Mouse (Mus musculus) fat pad, adult 2 months (tissue): ENCODE measurements around the gene Adgre4.
"Not testable (repeated sequence)": the region's sequence is repeated elsewhere in the genome, so short reads cannot be mapped to it uniquely, and the experiment has no call there.

ENCODE experiments used
- DNase-seq: peaks from one replicate; pipeline ENCODE4 v3.0.0-alpha.2; 2011; ENCODE audit warnings: low read depth, low spot score; ENCODE audit errors: extremely low read depth

Gene Adgre4

DNA sequence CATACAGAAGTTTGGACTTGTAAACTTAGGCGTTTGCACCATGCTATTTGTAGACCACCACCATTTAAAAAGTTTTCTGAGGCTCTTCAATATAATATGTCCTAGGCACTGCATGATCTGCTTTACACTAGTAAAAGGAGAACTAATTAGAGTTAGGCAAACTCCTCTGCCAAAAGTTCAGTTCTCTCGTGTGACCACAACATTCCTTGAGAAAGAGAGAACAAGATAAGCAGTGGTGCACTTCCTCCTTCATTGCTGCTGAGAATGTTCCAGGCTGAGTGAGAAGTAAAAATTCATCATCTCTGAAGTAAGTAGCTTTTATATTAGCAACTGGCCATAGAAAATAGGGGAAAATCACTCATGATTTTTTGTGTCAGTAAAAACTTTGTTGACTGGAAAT, at the start of gene Adgre4:
TSS of gene Adgre4 (plus strand) at position 199 of the 400 bp plus-strand sequence.
- DNase-seq, result no peak

DNA sequence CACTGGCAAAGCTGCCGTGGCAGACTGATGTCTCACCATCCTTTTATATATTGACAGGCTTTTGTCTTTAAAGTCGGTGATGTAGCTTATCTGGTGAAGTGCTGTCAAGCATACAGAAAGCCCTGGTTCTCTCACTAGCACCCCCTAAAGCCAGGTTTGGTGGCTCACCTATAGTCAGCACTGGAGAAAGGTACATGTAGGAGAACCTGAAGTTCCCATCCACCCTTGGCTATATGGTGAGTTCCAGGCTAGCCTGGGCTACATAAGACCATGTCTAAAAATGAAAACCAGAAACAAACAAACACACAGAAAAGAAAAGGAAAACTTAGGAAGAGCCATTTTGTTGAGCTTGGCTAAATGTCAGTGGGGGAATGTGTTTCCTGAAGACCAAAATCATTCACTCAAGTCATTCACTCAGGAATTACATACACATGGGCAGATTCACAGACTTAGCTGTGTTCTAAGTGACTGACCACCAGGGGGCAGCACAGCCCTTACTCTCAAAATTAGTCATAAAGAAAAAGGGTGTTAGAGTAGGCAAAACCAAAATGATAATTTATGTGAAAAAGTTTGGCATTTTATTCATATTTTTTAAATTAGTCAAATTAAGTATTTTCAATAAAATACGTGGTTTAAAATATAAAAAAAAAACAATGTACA, 47.5 kb upstream of the Adgre4 start:
- peak; percentile 11 for DNase-seq

DNA sequence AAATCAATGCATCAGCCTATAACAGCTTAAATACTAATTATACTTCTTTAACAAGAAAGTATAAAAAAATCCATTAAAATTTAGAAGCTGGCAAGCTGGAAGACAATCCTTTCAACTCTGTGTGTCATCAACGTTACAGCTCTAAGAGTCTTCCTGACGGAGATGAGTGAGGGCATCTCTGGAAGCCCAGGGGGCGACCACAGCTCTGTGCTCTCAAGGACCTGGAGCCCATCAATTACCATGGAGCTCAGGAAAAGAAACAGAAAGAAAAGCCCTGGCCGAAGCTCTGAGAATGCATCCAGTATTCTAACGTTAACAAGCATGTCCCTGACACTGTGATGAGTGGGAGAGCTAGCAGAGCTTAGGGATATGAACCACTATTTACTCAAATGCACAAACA, 46.9 kb upstream of the Adgre4 start:
- DNase-seq, result no peak

DNA sequence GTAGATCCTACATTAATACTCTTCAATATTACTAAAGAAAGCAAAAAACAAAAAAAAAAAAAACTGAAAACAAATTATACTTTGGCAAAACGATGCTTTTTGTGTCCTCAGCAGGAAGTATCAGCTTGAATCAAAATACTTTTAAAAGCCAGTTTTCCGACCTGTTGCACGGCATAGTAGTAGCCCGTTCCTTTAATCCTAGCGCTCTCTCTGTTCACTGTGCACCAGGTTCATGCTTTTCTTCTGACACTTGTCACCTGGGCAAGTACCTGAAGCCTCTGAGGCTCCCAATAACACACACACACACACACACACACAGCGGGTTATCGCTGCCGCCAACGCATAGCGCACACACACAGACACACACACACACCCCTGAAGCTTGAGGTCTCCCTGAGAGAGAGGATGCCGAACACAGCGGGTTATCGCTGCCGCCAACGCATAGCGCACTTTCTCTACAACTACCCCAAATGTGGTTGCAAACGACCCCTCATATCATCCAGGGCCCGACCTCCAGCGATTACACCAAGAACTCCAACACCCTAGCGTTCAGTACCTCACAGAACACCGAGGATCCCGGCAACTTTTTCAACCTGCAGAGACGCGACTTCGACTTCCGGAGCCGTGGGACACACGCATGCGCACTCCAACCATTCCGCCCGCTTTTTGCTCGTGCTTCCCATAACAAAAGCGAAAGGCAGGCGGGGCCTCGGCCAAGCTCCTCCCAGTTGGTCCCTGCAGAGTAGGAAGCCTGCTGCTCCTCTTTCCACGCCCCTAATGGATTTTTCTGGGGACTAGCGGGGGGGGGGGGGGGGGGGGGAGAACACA, 37.6 kb upstream of the Adgre4 start, which contains the start of gene Pot1b:
TSS of gene Pot1b (minus strand) at position 645 of the 828 bp plus-strand sequence.
- DNase-seq, result peak; percentile 61

DNA sequence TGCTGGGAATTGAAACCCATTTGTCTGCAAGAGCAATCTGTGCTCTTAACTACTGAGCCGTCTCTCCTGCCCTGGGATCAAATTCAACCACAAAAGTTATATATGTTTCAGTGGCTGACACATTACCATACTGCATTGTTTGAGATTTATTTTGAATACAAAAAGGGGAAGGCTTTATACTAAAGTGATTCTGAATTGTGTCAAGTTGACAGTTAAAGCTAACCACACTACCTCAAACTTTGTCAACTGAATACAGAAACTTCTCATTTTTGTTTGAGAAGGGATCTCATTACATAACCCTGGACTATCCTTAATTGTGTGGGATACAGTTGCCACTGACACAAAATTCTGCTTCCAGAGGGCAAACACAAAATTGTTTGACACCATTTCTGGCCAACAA, 28.5 kb upstream of the Adgre4 start:
- DNase-seq, result no peak

DNA sequence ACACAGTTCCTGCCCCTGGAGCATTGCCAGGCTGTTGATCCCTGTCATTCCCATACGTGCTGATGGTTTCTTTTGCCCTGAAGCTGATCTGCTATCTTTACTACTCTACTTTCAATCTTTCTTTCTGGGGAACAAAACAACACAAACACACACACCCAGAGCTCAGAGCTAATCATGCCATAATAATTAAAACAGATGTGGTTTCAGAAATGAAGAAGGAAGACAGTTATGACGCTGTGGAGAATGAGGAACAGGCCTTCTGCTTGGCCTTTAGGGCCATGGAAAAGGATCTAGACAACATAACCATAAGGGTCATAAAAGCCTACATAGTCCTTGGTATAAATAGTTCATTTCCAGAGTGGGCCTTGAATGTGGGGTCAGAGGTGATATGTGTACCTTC, 27.5 kb upstream of the Adgre4 start:
- DNase-seq, result no peak

DNA sequence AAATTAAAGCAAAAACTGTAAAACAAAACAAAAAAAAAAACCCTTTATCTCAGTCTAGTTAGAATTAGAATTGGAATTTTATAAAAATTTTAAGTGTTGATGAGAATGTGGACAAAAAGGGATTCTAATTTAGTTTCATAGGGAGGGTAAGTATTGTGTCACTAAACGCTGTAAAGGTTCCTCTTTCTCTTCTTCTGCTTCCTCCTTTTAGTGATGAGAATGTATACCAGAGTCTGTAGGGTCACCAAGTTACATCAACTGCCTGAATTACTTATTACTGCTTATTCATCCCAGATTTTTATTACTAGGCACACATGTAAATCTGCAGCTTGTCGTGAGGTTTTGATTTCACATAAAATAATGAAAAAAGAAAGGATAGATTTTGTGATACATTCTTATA, 23.6 kb upstream of the Adgre4 start:
- DNase-seq, result no peak

DNA sequence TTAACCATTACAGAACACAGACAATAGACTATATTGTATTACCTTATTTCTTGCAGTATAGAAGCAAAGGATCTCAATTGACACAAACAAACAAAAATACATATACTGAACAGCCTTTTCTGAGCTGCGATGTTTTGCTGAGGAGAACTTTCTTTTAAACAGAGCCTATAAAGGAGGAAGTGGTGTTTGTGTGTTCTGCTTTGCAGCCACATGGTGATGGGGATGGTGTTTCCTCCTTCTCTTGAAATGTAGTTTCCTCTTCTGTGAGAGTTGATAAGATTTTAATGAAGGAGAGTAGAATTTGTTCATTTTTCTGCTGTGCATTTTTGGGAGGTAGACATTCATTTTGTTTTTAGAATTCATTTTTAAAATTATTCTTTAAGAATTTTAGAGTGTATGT, 13.1 kb upstream of the Adgre4 start:
- no peak for DNase-seq

DNA sequence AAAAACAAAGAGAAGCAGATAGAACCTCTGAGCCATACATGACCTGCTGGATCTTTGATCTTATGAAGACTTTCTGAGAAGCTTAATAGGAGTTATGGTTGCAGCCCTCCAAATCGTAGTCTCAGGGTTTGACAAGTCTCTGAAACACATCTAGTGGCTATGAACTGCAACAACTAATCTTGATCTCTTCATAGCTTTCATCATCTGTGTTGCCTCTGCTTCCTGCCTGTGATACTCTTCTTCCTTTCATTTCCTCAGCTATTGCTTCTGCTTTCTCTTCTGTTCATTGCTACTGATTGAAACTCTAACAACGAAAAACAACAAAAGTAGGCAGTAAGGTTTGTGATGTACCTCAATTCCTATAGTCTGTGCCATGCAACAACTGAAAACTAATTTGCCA, 1.4 kb downstream of the Adgre4 start:
- DNase-seq, result no peak

DNA sequence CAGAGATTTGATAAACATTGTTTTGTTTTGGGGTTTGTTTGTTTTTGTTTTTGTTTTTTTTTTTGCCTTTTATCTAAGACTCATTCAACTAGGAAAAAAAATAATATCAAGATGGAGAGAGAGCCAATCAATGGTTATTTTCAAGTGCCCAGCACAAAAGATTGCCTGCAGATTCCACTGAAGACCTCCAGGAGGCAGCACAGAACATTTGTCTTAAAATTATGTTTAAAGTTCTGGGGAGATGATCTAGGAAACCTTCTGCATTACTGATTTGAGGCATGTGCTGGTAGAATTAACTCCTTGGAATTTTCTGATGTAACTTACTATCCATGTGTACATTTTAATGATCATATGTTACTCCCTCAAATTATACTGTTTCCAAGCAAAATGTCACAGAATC, 63.9 kb downstream of the Adgre4 start:
- DNase-seq, result no peak

DNA sequence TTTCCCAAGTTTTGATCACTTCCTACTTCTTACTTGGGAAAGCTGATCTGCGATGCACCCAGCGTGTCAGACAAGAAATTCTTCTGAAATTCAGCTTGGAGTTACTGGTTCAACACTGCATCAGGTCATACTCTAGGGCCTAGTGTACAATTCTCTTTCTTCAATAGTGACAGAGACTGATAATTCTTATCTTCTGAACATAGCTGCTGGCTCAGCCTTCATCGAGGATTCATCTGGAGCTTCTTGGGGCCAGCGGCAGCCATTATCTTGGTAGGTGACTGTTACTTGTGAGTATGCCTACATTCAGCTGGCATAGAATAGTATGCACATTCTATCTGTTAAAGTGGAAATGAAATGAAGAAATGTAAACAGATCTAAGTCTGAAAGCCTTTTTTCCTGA, 67.1 kb downstream of the Adgre4 start:
- no peak for DNase-seq

DNA sequence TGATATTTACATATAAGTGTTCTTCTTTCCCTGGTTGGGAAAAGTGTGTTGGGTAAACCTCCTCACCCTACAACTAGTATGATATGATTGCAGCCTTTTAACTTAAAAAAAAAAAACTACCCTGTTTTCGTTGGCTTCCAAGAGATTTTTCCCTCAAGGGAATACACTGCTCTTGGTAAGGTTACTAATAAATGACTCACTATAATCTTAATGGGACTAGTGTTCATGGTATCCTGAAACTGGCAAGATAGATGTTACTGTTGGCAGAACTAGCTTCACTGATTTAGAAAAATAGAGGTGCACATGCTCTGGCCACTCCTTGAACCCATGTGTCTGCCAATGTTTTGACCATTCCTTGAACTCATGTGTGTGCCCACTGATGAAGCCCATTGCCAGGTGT, 71.8 kb downstream of the Adgre4 start:
- DNase-seq, result no peak

DNA sequence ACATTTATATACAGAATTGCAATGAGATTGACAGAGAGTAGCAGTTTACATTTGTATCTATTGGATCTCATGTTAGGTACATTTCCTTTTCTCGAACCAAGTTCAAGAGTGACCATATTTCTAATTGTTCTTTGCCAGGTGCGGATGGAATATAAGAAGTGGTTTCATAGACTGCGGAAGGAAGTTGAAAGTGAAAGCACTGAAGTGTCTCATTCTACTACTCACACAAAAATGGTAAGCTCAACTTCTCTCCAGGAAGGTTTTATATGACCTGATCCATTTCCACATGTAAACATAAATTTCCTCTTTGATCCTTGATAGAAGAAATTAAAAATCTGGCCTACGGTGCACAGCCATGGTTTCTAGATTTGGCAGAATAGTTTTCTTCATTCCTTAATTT, 93.3 kb downstream of the Adgre4 start:
- no peak for DNase-seq

DNA sequence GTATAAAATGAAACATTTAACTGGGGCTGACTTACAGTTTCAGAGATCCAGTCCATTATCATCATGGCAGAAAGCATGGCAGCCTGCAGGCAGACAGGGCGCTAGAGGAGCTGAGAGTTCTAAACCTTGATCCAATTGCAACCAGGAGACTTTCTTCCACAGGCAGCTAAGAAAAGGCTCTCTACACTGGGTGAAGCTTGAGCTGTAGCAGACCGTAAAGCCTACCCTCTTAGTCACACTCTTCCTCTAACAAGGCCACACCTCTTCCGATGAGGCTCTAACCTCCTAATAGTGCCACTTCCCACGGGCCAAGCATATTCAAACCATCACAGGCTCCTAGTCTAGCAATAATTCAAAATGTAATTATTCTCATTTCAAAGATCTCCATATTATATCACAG, 127.4 kb downstream of the Adgre4 start:
- DNase-seq, result no peak

DNA sequence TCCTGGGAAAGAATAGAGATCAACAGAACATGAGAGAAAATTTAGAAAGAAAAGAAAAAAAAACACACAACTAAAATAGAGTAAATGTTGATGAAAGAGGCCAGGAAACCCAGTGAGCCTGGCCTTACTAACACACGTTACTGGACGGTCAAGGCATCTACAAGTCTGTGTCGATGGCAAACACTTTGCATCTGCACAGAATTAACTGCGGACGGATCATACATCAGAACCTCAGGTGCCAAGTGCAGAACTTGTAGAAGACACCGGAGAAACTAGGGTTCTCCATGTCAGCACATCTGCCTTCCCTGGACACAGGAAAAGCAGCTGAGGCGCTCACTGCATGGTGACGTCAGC, 128.5 kb downstream of the Adgre4 start:
- DNase-seq, result not testable (repeated sequence)

DNA sequence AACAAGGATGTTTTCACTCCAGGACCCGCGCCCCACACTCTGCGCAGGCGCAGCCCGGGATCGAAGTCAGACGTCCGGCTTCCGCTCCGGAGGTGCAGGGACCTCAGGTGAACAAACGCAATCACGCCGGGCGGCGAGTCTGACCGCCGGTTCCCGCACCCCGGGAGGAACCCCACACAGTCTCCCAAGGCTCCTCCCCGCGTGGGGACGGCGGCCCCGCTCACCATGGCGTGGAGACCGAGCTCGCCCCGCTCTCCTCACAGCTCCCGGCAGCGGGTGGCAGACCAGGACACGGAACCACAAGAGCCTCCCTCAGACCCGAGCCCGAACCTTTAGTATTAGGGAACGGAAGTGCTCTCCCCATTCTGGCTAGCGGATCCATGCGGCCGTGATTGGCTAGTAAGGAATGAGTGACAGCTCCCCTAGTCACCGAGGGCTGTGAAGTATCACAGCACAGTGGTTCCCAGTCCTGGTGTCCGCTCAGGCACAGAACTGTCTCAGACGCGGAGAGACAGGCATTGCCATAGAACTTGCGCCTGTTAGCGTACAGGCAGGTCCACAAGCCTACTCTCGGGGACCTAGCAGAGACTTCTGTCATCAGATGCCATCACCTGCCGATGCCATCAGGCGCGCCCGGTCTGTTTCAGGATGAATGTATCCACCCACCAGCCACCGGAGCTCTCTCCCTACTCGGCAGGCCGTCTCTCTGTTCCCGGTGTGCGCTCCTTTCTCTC, 129.0 kb downstream of the Adgre4 start, which contains the start of gene Zfp119a:
TSS of gene Zfp119a (minus strand) at position 295 of the 734 bp plus-strand sequence.
- peak; percentile 7 for DNase-seq

DNA sequence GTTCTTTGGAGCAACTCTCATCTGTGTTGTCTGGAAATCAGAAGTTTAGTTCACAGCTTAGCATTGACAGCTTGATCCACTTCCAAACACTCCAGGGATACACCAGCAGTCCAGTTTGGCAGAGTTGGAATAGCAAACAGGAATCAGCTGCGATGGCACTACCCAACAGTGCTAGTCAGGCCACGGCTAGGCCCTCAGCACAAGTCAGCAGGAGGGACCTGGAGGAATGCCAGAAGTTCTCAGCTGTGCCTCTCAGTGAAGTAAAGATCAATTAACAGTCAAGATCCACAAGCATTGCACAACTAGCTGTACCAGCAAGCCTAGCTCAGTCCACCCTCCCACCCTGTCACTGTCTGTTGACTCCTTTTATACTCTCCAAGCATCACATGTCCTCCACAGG, 133.8 kb downstream of the Adgre4 start:
- no peak for DNase-seq

DNA sequence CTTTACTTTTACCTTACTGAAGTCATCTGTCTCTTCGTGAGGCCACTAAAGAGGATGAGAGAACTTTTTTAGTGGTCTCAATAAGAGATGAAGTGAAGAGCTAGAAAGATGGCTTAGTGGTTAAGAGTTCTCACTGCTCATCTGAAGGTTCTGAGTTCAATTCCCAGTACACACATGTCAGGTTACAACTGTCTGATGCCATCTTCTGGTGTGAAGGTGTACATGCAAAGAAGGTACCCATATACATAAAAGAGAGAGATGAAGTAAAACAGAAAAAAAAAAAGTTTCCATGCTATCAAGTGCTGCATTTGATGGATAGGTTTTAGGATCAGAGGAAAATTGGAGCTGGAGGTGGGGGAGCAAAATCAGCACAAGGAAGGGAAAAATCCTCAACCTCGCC, 135.1 kb downstream of the Adgre4 start:
- no peak for DNase-seq

DNA sequence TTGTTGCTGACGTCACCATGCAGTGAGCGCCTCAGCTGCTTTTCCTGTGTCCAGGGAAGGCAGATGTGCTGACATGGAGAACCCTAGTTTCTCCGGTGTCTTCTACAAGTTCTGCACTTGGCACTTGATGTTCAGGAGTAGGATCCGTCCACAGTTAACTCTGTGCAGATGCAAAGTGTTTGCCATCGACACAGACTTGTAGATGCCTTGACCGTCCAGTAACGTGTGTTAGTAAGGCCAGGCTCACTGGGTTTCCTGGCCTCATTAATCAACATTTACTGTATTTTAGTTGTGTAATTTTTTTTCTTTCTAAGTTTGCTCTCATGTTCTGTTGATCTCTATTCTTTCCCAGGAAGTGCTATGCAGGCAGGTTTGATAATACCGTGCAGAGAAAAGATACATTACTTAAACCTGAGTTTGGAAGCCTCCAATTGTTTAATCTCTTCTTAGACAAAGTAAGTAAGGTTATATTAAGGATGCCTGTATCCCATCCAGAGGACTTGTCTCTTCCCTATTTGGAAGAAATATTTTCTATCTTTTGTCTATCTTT, 142.7 kb downstream of the Adgre4 start:
- not testable (repeated sequence) for DNase-seq

DNA sequence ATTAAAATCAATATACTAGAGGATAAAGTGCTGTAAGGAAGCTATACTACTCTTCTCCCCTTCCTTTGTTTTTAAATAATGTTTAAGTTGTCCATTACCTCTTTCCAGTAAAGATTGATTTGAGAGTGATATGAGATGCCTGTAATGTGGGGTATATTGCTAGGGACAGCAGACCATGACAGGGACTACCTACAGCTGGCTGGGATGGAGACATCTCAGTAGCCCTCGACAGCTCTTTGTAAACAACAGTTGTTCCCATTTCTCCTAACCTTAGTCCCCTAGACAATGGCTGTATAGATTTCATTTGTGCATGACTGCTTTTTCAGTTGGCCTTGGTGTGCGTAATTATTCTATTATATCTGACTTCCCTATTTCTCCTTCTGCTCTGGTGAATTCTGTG, 153.3 kb downstream of the Adgre4 start:
- DNase-seq, result no peak
